Mouse (Mus musculus): ENCODE data around the gene Dab2. TPM values are rescaled to one million over a fixed set of nuclear protein-coding genes. Genes with fewer than 3 reads are reported as not detected.
A peak's percentile ranks its signal among the peaks of the same experiment; 100 is the strongest.

The Dab2 gene
- polyA plus RNA-seq, 1 experiment from 2014 or later: 20.9 TPM

- Histone ChIP-seq H3K4me2 (replicated peaks; ENCODE audit: low read depth, low read length) (no peak overlapping the region), H3K4me3 (ENCODE audit: low read depth, low read length) (no peak overlapping the region), H3K9me3 (ENCODE audit: low read length) (no peaks in the 10 kb centered on the region), H3K36me3 (ENCODE audit: insufficient read depth, low read length) (no peaks in the 10 kb centered on the region), H3K27ac (ENCODE audit: low read length) (no peak overlapping the region), H3K4me1 (ENCODE audit: insufficient read depth, low read depth, low read length) (no peaks in the 10 kb centered on the region; the same call in 1 of the 2 replicates), H3K27me3 (replicated peaks; ENCODE audit: insufficient read depth, low read length) (no peaks in the 10 kb centered on the region), H3K9ac (replicated peaks; ENCODE audit: low read depth) (no peak overlapping the region)
- 76% methylated on average over 6 of the region's 6 CpGs for WGBS
- TF ChIP-seq CTCF (IDR thresholded peaks at IDR 0.05) (no peak), EP300 (IDR thresholded peaks at IDR 0.05) (no peak)
- DNase-seq (ENCODE audit: low spot score) (no peak), ATAC-seq (no peak)
Measured at GRCm38 (mm10) chr15:6406771-6407170, 107.2 kb downstream of the Dab2 start.

- ATAC-seq (no peak), DNase-seq (ENCODE audit: low spot score) (no peak)
- WGBS: 83% methylated on average over 8 of the region's 8 CpGs
- Histone ChIP-seq H3K4me1 (ENCODE audit: insufficient read depth, low read depth, low read length) (no peaks in the 10 kb centered on the region; the same call in 1 of the 2 replicates), H3K4me2 (replicated peaks; ENCODE audit: low read depth, low read length) (no peak overlapping the region), H3K9ac (replicated peaks; ENCODE audit: low read depth) (no peak overlapping the region), H3K9me3 (ENCODE audit: low read length) (no peaks in the 10 kb centered on the region), H3K27me3 (replicated peaks; ENCODE audit: insufficient read depth, low read length) (no peaks in the 10 kb centered on the region), H3K36me3 (ENCODE audit: insufficient read depth, low read length) (no peaks in the 10 kb centered on the region), H3K4me3 (ENCODE audit: low read depth, low read length) (no peak overlapping the region), H3K27ac (ENCODE audit: low read length) (no peak overlapping the region)
- TF ChIP-seq EP300 (IDR thresholded peaks at IDR 0.05) (no peak), CTCF (IDR thresholded peaks at IDR 0.05) (no peak)
Measured at GRCm38 (mm10) chr15:6409031-6409430, 109.4 kb downstream of the Dab2 start.

- no peak for TF ChIP-seq EP300 (IDR thresholded peaks at IDR 0.05)
- TF ChIP-seq CTCF (IDR thresholded peaks at IDR 0.05): no peak
- H3K4me3 ChIP-seq (ENCODE audit: low read depth, low read length): no peak overlapping the region
- no peaks in the 10 kb centered on the region for H3K9me3 ChIP-seq (ENCODE audit: low read length)
- no peak overlapping the region for H3K9ac ChIP-seq (replicated peaks; ENCODE audit: low read depth)
- no peak for DNase-seq (ENCODE audit: low spot score)
- no peak for ATAC-seq
- no peaks in the 10 kb centered on the region for H3K36me3 ChIP-seq (ENCODE audit: insufficient read depth, low read length)
- WGBS: 61% methylated on average over 3 of the region's 3 CpGs
- H3K27me3 ChIP-seq (replicated peaks; ENCODE audit: insufficient read depth, low read length): no peaks in the 10 kb centered on the region
- H3K4me1 ChIP-seq (ENCODE audit: insufficient read depth, low read depth, low read length): no peaks in the 10 kb centered on the region; the same call in 1 of the 2 replicates
- no peak overlapping the region for H3K4me2 ChIP-seq (replicated peaks; ENCODE audit: low read depth, low read length)
- no peak overlapping the region for H3K27ac ChIP-seq (ENCODE audit: low read length)
Measured at GRCm38 (mm10) chr15:6410161-6410560, 110.6 kb downstream of the Dab2 start.

GRCm38 (mm10) chr15:6411334-6411733, 111.7 kb downstream of the Dab2 start:
- no peak overlapping the region for H3K4me3 ChIP-seq (ENCODE audit: low read depth, low read length)
- no peak overlapping the region for H3K9ac ChIP-seq (replicated peaks; ENCODE audit: low read depth)
- H3K27ac ChIP-seq (ENCODE audit: low read length): no peak overlapping the region
- peak; percentile 40; the same call in 1 of the 2 replicates for ATAC-seq
- peak; percentile 64 for DNase-seq (ENCODE audit: low spot score)
- no peaks in the 10 kb centered on the region; the same call in 1 of the 2 replicates for H3K4me1 ChIP-seq (ENCODE audit: insufficient read depth, low read depth, low read length)
- WGBS: 70% methylated on average over 6 of the region's 6 CpGs
- no peak for TF ChIP-seq CTCF (IDR thresholded peaks at IDR 0.05)
- TF ChIP-seq EP300 (IDR thresholded peaks at IDR 0.05): peak; percentile 54; the same call in 1 of the 2 replicates
- H3K27me3 ChIP-seq (replicated peaks; ENCODE audit: insufficient read depth, low read length): no peaks in the 10 kb centered on the region
- no peaks in the 10 kb centered on the region for H3K36me3 ChIP-seq (ENCODE audit: insufficient read depth, low read length)
- no peaks in the 10 kb centered on the region for H3K9me3 ChIP-seq (ENCODE audit: low read length)
- no peak overlapping the region for H3K4me2 ChIP-seq (replicated peaks; ENCODE audit: low read depth, low read length)

GRCm38 (mm10) chr15:6415317-6415716, 115.7 kb downstream of the Dab2 start:
- Histone ChIP-seq H3K36me3 (ENCODE audit: insufficient read depth, low read length) (no peaks in the 10 kb centered on the region), H3K27ac (ENCODE audit: low read length) (no peak overlapping the region), H3K4me2 (replicated peaks; ENCODE audit: low read depth, low read length) (no peak overlapping the region), H3K9me3 (ENCODE audit: low read length) (no peaks in the 10 kb centered on the region), H3K4me3 (ENCODE audit: low read depth, low read length) (no peak overlapping the region), H3K4me1 (ENCODE audit: insufficient read depth, low read depth, low read length) (no peaks in the 10 kb centered on the region), H3K27me3 (replicated peaks; ENCODE audit: insufficient read depth, low read length) (no peaks in the 10 kb centered on the region), H3K9ac (replicated peaks; ENCODE audit: low read depth) (no peak overlapping the region)
- no peak for TF ChIP-seq EP300 (IDR thresholded peaks at IDR 0.05)
- TF ChIP-seq CTCF (IDR thresholded peaks at IDR 0.05): no peak
- 80% methylated on average over 5 of the region's 5 CpGs for WGBS
- no peak for DNase-seq (ENCODE audit: low spot score)
- no peak for ATAC-seq

- Histone ChIP-seq H3K27me3 (replicated peaks; ENCODE audit: insufficient read depth, low read length) (no peaks in the 10 kb centered on the region), H3K9ac (replicated peaks; ENCODE audit: low read depth) (no peak overlapping the region), H3K4me2 (replicated peaks; ENCODE audit: low read depth, low read length) (no peak overlapping the region), H3K4me3 (ENCODE audit: low read depth, low read length) (no peak overlapping the region), H3K36me3 (ENCODE audit: insufficient read depth, low read length) (no peaks in the 10 kb centered on the region), H3K27ac (ENCODE audit: low read length) (no peak overlapping the region), H3K9me3 (ENCODE audit: low read length) (no peaks in the 10 kb centered on the region), H3K4me1 (ENCODE audit: insufficient read depth, low read depth, low read length) (no peaks in the 10 kb centered on the region)
- no peak for TF ChIP-seq CTCF (IDR thresholded peaks at IDR 0.05)
- TF ChIP-seq EP300 (IDR thresholded peaks at IDR 0.05): no peak
- DNase-seq (ENCODE audit: low spot score): no peak
- no peak for ATAC-seq
- 79% methylated on average over 7 of the region's 7 CpGs for WGBS
Measured at GRCm38 (mm10) chr15:6431777-6432176, 132.2 kb downstream of the Dab2 start.

GRCm38 (mm10) chr15:6432411-6432810, 132.8 kb downstream of the Dab2 start:
- TF ChIP-seq CTCF (IDR thresholded peaks at IDR 0.05) (no peak), EP300 (IDR thresholded peaks at IDR 0.05) (no peak)
- Histone ChIP-seq H3K36me3 (ENCODE audit: insufficient read depth, low read length) (no peaks in the 10 kb centered on the region), H3K27ac (ENCODE audit: low read length) (no peak overlapping the region), H3K27me3 (replicated peaks; ENCODE audit: insufficient read depth, low read length) (no peaks in the 10 kb centered on the region), H3K9ac (replicated peaks; ENCODE audit: low read depth) (no peak overlapping the region), H3K4me3 (ENCODE audit: low read depth, low read length) (no peak overlapping the region), H3K4me1 (ENCODE audit: insufficient read depth, low read depth, low read length) (no peaks in the 10 kb centered on the region), H3K4me2 (replicated peaks; ENCODE audit: low read depth, low read length) (no peak overlapping the region), H3K9me3 (ENCODE audit: low read length) (no peaks in the 10 kb centered on the region)
- peak; percentile 46; the same call in 1 of the 2 replicates for ATAC-seq
- WGBS: 63% methylated on average over 7 of the region's 7 CpGs
- DNase-seq (ENCODE audit: low spot score): peak; percentile 34

All from lung, postnatal 0 days (tissue).